Mouse (Mus musculus): ENCODE results near the gene Zfp867. TPM values are rescaled to one million over a fixed set of nuclear protein-coding genes. Genes with fewer than 3 reads are reported as not detected.

The Zfp867 gene
- polyA plus RNA-seq, 1 experiment from 2014 or later = 5.9 TPM

DNA sequence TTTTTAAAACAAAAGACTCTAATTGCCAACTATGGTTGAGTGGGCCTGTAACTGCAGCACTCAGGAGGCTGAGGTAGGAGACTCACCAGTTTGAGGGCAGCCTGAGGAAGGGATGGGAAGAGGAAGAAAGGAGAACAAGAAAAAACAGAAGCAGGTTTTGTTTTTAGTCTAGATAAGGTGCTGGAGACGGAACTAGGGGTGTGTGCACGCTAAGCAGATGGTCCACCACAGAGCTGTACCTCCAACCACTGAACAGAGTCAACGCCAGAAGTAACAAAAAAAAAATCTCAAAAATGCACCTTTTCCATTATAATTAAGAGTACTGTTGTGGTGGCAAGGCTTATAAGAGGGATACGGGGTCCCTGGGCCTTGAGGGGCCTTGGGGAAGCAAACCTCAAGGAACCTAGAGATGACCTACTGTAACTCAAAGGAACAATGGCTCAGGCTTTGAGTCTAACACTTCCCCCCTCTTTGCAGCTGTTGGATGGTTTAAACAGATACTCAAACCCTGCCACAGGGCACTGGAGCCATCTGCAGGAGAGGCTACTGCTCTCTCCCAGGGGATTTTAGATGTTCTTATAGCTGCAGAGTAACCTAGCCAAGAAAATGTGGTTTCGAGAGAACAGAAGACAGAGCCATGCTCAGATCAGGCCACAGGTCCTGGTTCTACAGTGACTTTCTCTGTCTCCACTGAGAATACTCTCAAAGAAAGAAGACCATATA, 29.9 kb upstream of the Zfp867 start:
- H3K36me3 ChIP-seq = peaks cover 78% of the 10 kb centered on the region
- 90% methylated on average over 5 of the region's 5 CpGs for WGBS
- DNase-seq (ENCODE audit: low spot score) = no peak
- H3K4me3 ChIP-seq = no peak overlapping the region
- H3K27me3 ChIP-seq (ENCODE audit: insufficient read depth, poor library complexity, severe bottlenecking) = no peaks in the 10 kb centered on the region
- no peak overlapping the region for H3K27ac ChIP-seq
- no peaks in the 10 kb centered on the region for H3K9me3 ChIP-seq
- H3K4me1 ChIP-seq = peaks cover 14% of the 10 kb centered on the region

DNA sequence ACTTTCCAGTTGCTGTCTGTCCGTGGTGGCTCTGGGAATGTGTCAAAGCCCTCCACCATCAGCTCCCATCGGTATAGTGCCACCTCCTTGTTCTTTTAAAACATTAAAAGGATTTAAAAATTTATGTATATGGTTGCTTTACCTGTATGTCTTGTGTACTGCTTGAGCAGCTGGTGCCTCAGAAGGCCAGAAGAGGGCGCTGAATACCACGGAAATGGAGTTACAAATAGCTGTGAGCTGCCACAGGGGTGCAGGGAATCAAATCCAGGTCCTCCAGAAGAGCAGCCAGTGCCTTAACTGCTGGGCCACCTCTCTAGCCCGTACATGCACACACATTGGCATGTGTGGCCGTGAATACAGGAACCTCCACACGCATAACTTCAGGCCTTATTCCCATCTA, 25.5 kb upstream of the Zfp867 start:
- DNase-seq (ENCODE audit: low spot score) = no peak
- Histone ChIP-seq H3K27ac (no peak overlapping the region), H3K36me3 (peaks cover 98% of the 10 kb centered on the region), H3K27me3 (ENCODE audit: insufficient read depth, poor library complexity, severe bottlenecking) (no peaks in the 10 kb centered on the region), H3K9me3 (no peaks in the 10 kb centered on the region), H3K4me3 (no peak overlapping the region), H3K4me1 (no peaks in the 10 kb centered on the region)
- WGBS = 86% methylated on average over 7 of the region's 7 CpGs

DNA sequence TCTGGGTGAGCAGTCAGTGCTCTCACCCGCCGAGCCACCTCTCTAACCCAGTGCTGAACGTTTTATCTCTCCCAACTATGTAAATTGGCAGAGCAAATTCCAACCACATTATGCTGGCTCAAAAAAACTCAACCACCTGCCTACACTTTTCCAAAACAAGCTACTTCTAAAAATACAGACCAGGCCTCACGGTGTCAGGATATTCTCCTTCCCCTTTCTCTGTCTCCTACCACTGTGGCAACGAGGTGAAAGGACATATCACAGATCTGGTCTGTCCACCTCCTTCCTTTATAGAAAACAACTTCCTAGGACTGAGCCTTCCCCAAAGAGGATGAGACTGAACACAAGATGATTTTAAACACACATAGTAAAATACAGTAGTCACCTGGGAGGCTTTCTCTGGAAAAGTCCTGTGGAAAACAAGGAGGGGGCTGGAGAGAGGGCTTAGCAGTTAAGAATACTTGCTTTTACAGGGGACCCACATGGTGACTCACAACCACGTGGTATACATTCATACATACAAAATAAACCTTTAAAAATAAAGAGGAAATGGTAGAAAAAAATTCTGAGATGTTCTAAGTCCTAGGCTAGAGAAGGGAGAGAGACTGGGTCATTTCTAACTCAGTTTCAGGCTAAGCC, 24.5 kb upstream of the Zfp867 start:
- DNase-seq (ENCODE audit: low spot score) = no peak
- 74% methylated on average over 6 of the region's 6 CpGs for WGBS

DNA sequence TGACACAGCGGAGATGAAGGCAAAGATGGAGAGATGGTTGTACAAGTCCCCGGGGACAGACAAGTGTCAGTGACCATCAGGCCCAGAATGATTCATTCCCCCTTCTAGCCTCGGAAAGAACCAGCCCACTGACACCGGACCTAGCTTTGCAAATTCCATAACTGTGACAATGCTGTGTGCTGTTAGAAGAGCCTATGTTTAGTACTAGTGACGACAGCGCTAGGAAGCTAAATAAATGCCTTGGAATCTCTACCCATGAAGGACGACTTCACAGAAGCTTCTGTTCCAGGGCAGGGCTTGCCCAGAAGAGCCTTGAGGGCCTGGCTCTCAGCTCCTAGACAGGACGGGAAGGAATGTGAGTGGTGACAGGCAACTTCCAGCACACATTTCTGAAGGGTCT, 13.9 kb upstream of the Zfp867 start:
- Histone ChIP-seq H3K9me3 (no peaks in the 10 kb centered on the region), H3K4me3 (no peak overlapping the region), H3K36me3 (peaks cover 57% of the 10 kb centered on the region), H3K27me3 (ENCODE audit: insufficient read depth, poor library complexity, severe bottlenecking) (no peaks in the 10 kb centered on the region), H3K4me1 (0 out of 2 replicates have a peak, but pooled peaks cover 7% of the 10 kb centered on the region), H3K27ac (no peak overlapping the region)
- DNase-seq (ENCODE audit: low spot score) = no peak
- 68% methylated on average over 8 of the region's 8 CpGs for WGBS

More for the DNA sequence above, 24.5 kb upstream of the Zfp867 start:
- Histone ChIP-seq H3K27ac (no peak overlapping the region), H3K9me3 (no peaks in the 10 kb centered on the region), H3K4me1 (no peaks in the 10 kb centered on the region), H3K27me3 (ENCODE audit: insufficient read depth, poor library complexity, severe bottlenecking) (no peaks in the 10 kb centered on the region), H3K36me3 (peaks cover 98% of the 10 kb centered on the region), H3K4me3 (no peak overlapping the region)

DNA sequence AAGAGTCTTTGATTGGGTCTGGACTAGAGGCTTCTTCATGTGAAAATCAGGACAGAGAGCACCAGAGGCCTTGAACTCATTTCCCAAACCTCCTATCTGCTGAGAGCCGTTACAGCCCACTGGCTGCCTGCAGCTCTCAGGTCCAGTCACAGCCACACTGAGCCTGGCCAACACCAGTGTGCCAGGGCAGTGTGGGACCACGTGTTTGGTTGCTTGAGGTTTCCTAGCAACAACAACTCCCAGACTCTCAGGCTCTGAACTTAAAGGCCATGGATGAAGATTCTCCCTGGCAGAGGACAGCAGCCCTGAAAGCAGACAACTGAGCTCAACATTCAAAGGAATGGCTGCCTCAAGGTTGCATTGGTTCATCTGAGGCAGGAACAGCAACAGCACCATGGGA, 13.4 kb upstream of the Zfp867 start:
- no peak overlapping the region for H3K4me3 ChIP-seq
- no peaks in the 10 kb centered on the region for H3K9me3 ChIP-seq
- H3K4me1 ChIP-seq = 0 out of 2 replicates have a peak, but pooled peaks cover 7% of the 10 kb centered on the region
- no peaks in the 10 kb centered on the region for H3K27me3 ChIP-seq (ENCODE audit: insufficient read depth, poor library complexity, severe bottlenecking)
- no peak overlapping the region for H3K27ac ChIP-seq
- WGBS = 62% methylated on average over 2 of the region's 2 CpGs
- DNase-seq (ENCODE audit: low spot score) = no peak
- peaks cover 51% of the 10 kb centered on the region for H3K36me3 ChIP-seq

DNA sequence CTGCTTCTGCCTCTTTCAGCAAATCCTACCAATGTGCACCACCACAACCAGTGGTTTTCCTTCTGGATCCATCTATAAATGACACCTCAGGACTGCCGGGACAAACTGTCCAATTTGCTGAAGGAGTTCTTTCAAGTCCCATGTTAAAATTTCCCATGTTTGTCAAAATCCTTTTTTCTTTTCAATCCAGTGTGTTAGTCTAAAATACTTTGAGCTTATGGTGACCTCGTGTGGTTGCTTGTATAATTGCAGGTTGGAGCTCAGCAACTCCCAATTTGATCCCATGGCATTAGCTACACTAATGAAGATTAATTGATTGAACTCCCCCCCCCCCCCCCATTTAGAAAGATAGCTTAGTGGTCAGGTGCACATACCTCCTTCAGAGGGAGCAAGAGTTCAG, 10.9 kb upstream of the Zfp867 start:
- DNase-seq (ENCODE audit: low spot score) = no peak
- WGBS = 12% methylated on average over 2 of the region's 2 CpGs

DNA sequence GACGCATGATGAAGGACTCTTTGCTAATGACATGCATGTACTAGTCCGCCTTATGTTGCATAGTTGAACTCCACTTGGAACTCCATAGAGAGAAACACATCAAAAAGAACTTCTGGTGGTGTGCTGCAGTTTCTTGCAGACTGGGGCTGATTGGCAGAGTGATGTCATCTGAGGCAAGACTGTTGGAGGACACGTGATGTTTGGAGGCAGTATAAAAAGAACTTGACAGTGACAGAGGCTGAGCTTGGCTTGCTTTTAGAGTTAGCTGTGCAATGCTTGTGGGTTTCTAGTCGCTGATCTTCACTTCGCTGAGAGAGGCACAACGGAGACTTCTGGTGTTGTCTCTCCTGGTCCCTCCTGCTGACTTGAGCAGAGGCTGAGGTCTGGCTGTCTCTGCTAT, 5.0 kb upstream of the Zfp867 start:
- peaks cover 5% of the 10 kb centered on the region; the same call in 1 of the 2 replicates for H3K4me1 ChIP-seq
- no peaks in the 10 kb centered on the region for H3K27me3 ChIP-seq (ENCODE audit: insufficient read depth, poor library complexity, severe bottlenecking)
- no peak overlapping the region for H3K27ac ChIP-seq
- 69% methylated on average over 6 of the region's 6 CpGs for WGBS
- no peak overlapping the region for H3K4me3 ChIP-seq
- H3K9me3 ChIP-seq = no peaks in the 10 kb centered on the region
- no peak for DNase-seq (ENCODE audit: low spot score)
- no peaks in the 10 kb centered on the region for H3K36me3 ChIP-seq

More for the DNA sequence above, 10.9 kb upstream of the Zfp867 start:
- Histone ChIP-seq H3K36me3 (peaks cover 32% of the 10 kb centered on the region), H3K4me3 (no peak overlapping the region), H3K4me1 (0 out of 2 replicates have a peak, but pooled peaks cover 7% of the 10 kb centered on the region), H3K27me3 (ENCODE audit: insufficient read depth, poor library complexity, severe bottlenecking) (no peaks in the 10 kb centered on the region), H3K9me3 (no peaks in the 10 kb centered on the region), H3K27ac (no peak overlapping the region)

DNA sequence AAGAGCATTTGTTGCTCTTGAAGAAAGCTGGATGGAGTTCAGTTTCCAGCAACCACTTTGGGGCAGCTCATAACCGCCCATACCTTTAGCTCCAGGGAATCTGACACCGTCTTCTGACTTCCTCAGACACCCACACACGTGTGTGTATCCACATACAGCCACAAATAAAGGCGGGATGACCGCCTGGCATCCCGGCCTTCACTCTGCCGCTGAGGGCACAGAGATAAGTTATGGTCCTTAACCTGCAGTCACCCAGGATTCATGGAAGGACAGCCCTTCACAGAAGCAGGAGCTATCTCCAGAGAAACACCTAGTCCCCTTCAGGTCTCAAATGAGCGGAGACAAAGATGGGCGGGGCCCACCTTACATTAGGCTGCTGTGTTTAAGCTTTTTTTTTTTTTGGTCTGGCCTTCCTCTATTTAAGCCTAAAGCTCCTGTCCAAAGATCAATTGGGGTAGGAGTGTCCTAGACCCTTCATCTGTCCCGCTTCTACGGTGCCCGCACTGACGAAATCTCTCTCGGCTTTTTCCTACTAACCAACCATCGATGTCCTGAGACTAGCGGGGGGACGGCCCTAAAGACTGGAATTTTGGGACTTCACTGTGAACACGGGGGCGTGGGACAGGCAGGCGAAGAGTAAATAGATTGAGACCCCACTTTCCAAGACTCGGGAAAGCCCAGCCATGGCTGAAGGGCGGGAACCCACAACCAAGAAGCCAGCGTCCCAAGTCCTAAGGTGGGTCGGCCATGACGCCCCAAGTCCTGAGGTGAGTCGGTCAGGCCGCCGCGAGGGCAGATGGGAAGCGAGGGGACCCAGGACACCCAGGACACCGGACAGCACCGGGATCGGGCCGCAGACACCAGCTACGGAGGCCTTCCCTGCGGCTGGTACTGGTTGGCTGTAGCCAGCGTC, 605 bp downstream of the Zfp867 start:
- Histone ChIP-seq H3K27me3 (ENCODE audit: insufficient read depth, poor library complexity, severe bottlenecking) (no peaks in the 10 kb centered on the region), H3K4me1 (peaks cover 12% of the 10 kb centered on the region; the same call in 1 of the 2 replicates), H3K9me3 (no peaks in the 10 kb centered on the region), H3K27ac (peak overlapping the region; percentile 93), H3K36me3 (peaks cover 5% of the 10 kb centered on the region), H3K4me3 (peak overlapping the region; percentile 92)
- WGBS = 4% methylated on average over 37 of the region's 37 CpGs
- DNase-seq (ENCODE audit: low spot score) = peak; percentile 81

DNA sequence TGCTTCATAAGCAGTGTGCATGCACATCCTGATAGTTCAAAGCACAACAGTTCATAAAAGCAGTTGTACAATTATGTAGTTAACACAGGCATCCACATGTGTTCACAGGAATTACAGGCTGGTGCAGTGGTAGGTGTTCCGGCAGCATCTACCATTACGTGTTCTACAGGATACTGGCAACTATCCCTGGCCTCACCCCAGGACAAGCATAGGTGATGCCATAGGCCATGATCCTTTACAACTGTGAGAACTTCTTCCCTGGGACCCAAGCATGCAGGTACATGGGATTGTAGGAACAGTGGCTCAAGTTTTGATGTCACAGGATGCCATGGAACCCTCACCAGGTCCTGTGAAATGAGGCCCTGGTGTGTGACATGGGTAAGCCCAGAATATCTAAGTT, 11.8 kb downstream of the Zfp867 start:
- no peak for DNase-seq (ENCODE audit: low spot score)
- Histone ChIP-seq H3K4me1 (peaks cover 15% of the 10 kb centered on the region), H3K4me3 (no peak overlapping the region), H3K9me3 (peaks cover 21% of the 10 kb centered on the region), H3K27me3 (ENCODE audit: insufficient read depth, poor library complexity, severe bottlenecking) (no peaks in the 10 kb centered on the region), H3K27ac (no peak overlapping the region), H3K36me3 (peaks cover 79% of the 10 kb centered on the region)
- whole genome bisulfite sequencing = 93% methylated on average over 2 of the region's 2 CpGs

DNA sequence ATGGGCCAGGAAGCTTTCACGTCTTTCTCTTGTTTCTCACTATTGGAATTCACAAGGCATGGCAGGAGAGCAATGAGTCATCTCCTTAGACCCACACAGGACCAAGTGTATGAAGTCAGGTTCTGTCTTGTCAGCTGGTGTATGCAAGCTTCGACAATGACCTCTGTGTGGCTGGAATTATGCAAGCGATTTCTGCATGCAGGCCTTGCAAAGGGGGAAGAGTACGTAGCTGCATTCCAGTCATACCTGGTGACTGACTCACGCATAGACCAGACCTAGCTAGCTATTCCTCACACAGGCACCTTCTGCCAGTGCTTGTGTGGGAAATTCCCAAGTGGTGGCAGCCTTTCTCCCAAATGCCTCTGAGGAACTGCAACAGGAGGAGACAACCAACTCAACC, 13.3 kb downstream of the Zfp867 start:
- H3K4me1 ChIP-seq = peaks cover 15% of the 10 kb centered on the region
- H3K27me3 ChIP-seq (ENCODE audit: insufficient read depth, poor library complexity, severe bottlenecking) = no peaks in the 10 kb centered on the region
- peak; percentile 95 for DNase-seq (ENCODE audit: low spot score)
- WGBS = 13% methylated on average over 5 of the region's 5 CpGs
- H3K9me3 ChIP-seq = peaks cover 14% of the 10 kb centered on the region
- H3K4me3 ChIP-seq = 0 out of 2 replicates have a peak overlapping the region, but pooled peaks have one; percentile 1
- peaks cover 79% of the 10 kb centered on the region for H3K36me3 ChIP-seq
- peak overlapping the region; percentile 81 for H3K27ac ChIP-seq

DNA sequence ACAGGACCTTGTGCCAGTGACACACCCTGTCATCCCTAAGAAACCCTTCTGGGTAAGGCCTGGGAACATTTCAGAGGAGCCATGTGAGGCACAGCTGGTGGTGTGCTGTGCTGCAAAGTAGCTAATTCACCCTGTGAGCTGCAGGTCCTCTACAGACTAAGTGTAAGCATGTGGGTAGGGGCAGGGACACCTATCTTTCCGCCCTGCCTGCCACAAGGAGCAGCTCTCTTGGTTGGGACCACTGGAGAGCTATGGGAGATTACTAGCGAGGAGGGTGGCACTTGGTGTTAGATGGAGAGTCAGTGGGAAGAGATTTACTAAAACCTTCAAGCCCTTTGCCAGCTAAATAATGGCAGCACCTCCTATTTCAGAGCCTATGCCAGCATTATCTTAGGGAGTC, 15.4 kb downstream of the Zfp867 start:
- Histone ChIP-seq H3K27ac (no peak overlapping the region), H3K9me3 (no peaks in the 10 kb centered on the region), H3K4me3 (no peak overlapping the region), H3K27me3 (ENCODE audit: insufficient read depth, poor library complexity, severe bottlenecking) (no peaks in the 10 kb centered on the region), H3K4me1 (peaks cover 15% of the 10 kb centered on the region), H3K36me3 (peaks cover 77% of the 10 kb centered on the region)
- WGBS = 63% methylated on average over 2 of the region's 2 CpGs
- DNase-seq (ENCODE audit: low spot score) = no peak

DNA sequence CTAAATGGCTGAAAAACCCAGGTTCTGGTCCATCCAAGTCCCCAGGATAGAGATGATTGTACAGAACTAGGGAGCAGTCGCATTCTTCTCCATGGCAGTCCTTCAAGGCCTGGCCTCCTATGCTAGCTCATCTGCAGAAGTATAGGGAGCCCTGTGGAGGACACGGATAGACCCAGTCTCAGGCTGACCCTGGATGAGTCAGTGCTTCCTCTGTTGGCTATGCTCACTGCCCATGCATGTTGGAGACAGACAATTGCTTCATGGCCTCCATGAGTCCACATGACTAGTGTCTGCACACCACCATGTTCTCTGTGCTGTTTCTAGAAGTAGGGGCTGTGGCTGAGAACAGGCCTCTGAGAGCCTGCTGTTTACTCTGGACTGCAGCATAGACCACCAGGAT, 15.9 kb downstream of the Zfp867 start:
- H3K9me3 ChIP-seq = no peaks in the 10 kb centered on the region
- H3K27ac ChIP-seq = no peak overlapping the region
- H3K36me3 ChIP-seq = peaks cover 77% of the 10 kb centered on the region
- peaks cover 21% of the 10 kb centered on the region for H3K4me1 ChIP-seq
- WGBS = 96% methylated on average over 2 of the region's 2 CpGs
- H3K27me3 ChIP-seq (ENCODE audit: insufficient read depth, poor library complexity, severe bottlenecking) = no peaks in the 10 kb centered on the region
- no peak for DNase-seq (ENCODE audit: low spot score)
- H3K4me3 ChIP-seq = no peak overlapping the region

DNA sequence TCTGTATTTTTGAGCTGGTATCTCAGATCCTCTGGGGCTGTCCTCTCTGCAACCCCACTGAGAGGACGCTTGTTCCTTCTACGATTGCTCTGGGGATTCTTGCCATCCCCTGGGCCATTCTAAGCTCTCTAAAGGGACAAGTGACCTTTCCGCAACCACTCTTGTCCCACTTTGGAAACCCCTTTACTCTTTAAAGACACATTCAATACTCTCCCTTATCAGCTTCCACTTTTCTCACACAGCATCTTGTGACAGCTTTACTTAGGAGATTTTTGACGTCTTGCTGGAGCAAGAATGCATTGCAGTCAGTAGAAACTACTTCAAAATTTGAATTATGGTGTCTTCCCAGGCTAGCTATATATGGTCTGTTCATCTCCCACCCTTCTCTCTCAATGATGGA, 21.2 kb downstream of the Zfp867 start, which contains the start of gene Snap47:
Gene Snap47, minus strand, starts transcription at position 101 of the 400 bp plus-strand sequence.
- peak within 1 kb of the TSS; percentile 91 for H3K27ac ChIP-seq
- peaks cover 48% of the 10 kb centered on the region for H3K36me3 ChIP-seq
- DNase-seq (ENCODE audit: low spot score) = no peak
- H3K4me1 ChIP-seq = peaks cover 31% of the 10 kb centered on the region
- peak within 1 kb of the TSS; percentile 78 for H3K4me3 ChIP-seq
- no peaks in the 10 kb centered on the region for H3K9me3 ChIP-seq
- 50% methylated on average over 4 of the region's 4 CpGs for WGBS
- no peaks in the 10 kb centered on the region for H3K27me3 ChIP-seq (ENCODE audit: insufficient read depth, poor library complexity, severe bottlenecking)

Measured in heart, embryonic 10.5 days (tissue).